Mouse (Mus musculus): ENCODE measurements around the gene Olig1. TPM values are rescaled to one million over a fixed set of nuclear protein-coding genes. Genes with fewer than 3 reads are reported as not detected.

Olig1 gene
- polyA plus RNA-seq, 1 experiment from 2014 or later = 0.08 TPM

DNA sequence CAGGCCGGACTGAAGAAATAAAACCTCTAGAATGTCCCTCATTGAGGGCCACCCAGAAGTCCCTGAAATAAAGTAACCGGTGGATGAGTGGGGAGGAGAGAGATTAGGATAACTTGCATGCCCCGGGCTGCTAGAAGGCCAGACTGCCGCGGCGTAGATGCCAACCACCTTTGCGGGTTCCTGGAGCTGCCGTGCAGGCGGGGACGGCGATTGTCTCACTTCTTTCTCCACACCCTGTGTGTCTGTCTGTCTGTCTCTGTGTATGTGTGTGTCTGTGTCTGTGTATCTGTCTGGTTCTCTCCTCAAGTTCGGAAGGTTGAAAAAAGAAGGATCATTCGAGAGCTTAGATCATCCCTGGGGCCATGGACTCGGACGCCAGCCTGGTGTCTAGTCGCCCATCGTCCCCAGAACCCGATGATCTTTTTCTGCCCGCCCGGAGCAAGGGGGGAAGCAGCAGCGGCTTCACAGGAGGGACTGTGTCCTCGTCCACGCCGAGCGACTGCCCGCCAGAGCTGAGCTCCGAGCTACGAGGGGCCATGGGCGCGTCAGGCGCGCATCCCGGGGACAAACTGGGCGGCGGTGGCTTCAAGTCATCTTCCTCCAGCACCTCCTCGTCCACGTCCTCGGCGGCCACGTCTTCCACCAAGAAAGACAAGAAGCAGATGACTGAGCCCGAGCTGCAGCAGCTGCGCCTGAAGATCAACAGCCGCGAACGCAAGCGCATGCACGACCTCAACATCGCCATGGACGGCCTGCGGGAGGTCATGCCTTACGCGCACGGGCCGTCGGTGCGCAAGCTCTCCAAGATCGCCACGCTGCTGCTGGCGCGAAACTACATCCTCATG, 43.3 kb upstream of the Olig1 start:
- Histone ChIP-seq H3K4me1 (ENCODE audit: control insufficient read depth, insufficient read depth, low read length) (peaks cover 11% of the 10 kb centered on the region), H3K4me3 (replicated peaks; ENCODE audit: low read length) (no peak overlapping the region; the same call in 1 of the 2 replicates), H3K36me3 (ENCODE audit: control insufficient read depth, insufficient read depth, low read length) (no peaks in the 10 kb centered on the region), H3K27me3 (ENCODE audit: control insufficient read depth, insufficient read depth, low read length) (peaks cover 97% of the 10 kb centered on the region), H3K27ac (ENCODE audit: low read length) (no peak overlapping the region), H3K9ac (ENCODE audit: low read length) (no peak overlapping the region), H3K9me3 (replicated peaks; ENCODE audit: control insufficient read depth, low read length) (no peaks in the 10 kb centered on the region), H3K4me2 (ENCODE audit: low read depth, low read length) (no peak overlapping the region)
- ATAC-seq (ENCODE audit: insufficient read depth, low FRiP score) = no peak
- under 1% methylated on average over 60 of the region's 60 CpGs for WGBS

- 2% methylated on average over 80 of the region's 85 CpGs for WGBS
- H3K27me3 ChIP-seq (ENCODE audit: control insufficient read depth, insufficient read depth, low read length) = peaks cover 97% of the 10 kb centered on the region
- H3K4me3 ChIP-seq (replicated peaks; ENCODE audit: low read length) = peak overlapping the region; percentile 6
- H3K4me1 ChIP-seq (ENCODE audit: control insufficient read depth, insufficient read depth, low read length) = peaks cover 9% of the 10 kb centered on the region
- no peak overlapping the region for H3K9ac ChIP-seq (ENCODE audit: low read length)
- no peak for ATAC-seq (ENCODE audit: insufficient read depth, low FRiP score)
- H3K27ac ChIP-seq (ENCODE audit: low read length) = no peak overlapping the region
- no peaks in the 10 kb centered on the region for H3K9me3 ChIP-seq (replicated peaks; ENCODE audit: control insufficient read depth, low read length)
- 0 out of 2 replicates have a peak overlapping the region, but pooled peaks have one; percentile 12 for H3K4me2 ChIP-seq (ENCODE audit: low read depth, low read length)
- no peaks in the 10 kb centered on the region for H3K36me3 ChIP-seq (ENCODE audit: control insufficient read depth, insufficient read depth, low read length)
These were observed 42.5 kb upstream of the Olig1 start for GRCm38 (mm10) chr16:91226883-91227759.

DNA sequence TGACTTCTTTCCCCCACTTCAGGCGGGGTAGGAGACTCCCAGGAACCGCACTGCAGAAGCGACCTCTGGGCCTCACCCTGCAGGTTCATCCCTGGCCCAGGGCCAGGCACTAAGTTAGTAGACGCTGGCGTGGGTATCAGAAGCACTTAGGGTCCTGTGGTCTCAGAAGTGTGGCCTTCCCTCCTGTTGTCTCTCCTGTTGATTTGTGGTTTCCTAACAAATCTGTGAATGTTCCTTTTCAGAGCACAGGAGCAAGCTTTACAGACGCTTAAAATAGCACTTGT, 41.9 kb upstream of the Olig1 start:
- H3K27me3 ChIP-seq (ENCODE audit: control insufficient read depth, insufficient read depth, low read length) = peaks cover 97% of the 10 kb centered on the region
- no peak overlapping the region for H3K9ac ChIP-seq (ENCODE audit: low read length)
- no peak for ATAC-seq (ENCODE audit: insufficient read depth, low FRiP score)
- H3K4me2 ChIP-seq (ENCODE audit: low read depth, low read length) = no peak overlapping the region
- WGBS = 1% methylated on average over 6 of the region's 6 CpGs
- H3K27ac ChIP-seq (ENCODE audit: low read length) = no peak overlapping the region
- no peaks in the 10 kb centered on the region for H3K36me3 ChIP-seq (ENCODE audit: control insufficient read depth, insufficient read depth, low read length)
- no peak overlapping the region for H3K4me3 ChIP-seq (replicated peaks; ENCODE audit: low read length)
- H3K4me1 ChIP-seq (ENCODE audit: control insufficient read depth, insufficient read depth, low read length) = peaks cover 7% of the 10 kb centered on the region; the same call in 1 of the 2 replicates
- no peaks in the 10 kb centered on the region for H3K9me3 ChIP-seq (replicated peaks; ENCODE audit: control insufficient read depth, low read length)

DNA sequence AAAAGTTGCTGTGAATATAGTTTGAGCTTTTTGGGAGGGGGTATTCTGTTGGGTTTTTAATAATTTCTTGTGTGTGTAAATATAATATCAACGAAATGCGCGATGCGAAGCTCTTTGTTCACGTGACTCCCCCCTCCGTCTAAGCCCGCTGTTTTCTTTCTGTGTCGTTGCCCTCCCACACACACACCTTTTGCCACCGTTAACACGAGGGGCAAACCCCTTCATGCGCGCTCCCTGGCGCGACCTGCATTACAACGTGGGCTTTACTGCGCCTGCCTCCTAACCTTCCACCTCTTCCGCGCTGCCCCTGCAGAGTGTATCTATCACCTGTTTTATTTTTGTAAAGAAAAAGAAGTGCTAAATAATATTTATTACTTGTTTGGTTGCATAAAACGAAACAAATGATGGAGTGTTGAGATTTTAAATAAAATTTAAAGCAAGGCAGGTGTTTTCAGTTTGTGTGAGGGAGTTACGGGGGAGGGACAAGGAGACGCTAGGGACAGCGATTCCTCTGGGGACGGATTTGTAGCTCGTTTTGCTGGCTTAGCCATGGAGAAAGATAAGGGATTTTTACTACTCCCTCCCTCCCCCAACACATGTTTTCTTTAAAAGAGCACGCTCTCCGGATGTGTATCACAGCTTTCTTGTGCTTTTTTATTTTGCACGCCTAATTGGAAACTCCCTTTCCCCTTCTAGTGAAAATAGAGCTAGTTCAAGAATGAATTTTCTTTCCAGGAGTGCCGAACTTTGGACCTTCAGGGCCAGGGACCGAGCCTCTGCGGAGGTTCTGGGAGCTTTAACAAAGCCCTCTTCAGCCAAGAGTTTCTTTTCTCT, 41.1 kb upstream of the Olig1 start:
- H3K36me3 ChIP-seq (ENCODE audit: control insufficient read depth, insufficient read depth, low read length) = no peaks in the 10 kb centered on the region
- H3K4me2 ChIP-seq (ENCODE audit: low read depth, low read length) = no peak overlapping the region
- no peak overlapping the region for H3K4me3 ChIP-seq (replicated peaks; ENCODE audit: low read length)
- WGBS = 4% methylated on average over 30 of the region's 30 CpGs
- no peak overlapping the region for H3K9ac ChIP-seq (ENCODE audit: low read length)
- H3K4me1 ChIP-seq (ENCODE audit: control insufficient read depth, insufficient read depth, low read length) = peaks cover 7% of the 10 kb centered on the region; the same call in 1 of the 2 replicates
- ATAC-seq (ENCODE audit: insufficient read depth, low FRiP score) = no peak
- peaks cover 97% of the 10 kb centered on the region for H3K27me3 ChIP-seq (ENCODE audit: control insufficient read depth, insufficient read depth, low read length)
- no peak overlapping the region for H3K27ac ChIP-seq (ENCODE audit: low read length)
- no peaks in the 10 kb centered on the region for H3K9me3 ChIP-seq (replicated peaks; ENCODE audit: control insufficient read depth, low read length)

DNA sequence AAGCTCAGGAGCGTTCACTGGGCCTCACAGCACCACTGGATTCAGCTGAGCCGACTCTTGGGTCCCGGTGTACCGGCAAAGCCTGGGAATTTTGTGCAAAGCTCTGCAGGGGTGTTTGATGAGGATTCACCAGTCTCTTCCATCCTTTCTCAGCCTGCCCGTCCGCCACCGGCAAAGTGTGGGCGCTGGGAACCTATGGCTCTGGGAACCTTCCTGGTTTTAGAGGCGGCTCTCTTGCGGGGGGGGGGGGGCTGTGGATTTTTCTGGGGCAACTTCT, 40.6 kb upstream of the Olig1 start:
- Histone ChIP-seq H3K4me1 (ENCODE audit: control insufficient read depth, insufficient read depth, low read length) (peaks cover 7% of the 10 kb centered on the region; the same call in 1 of the 2 replicates), H3K4me3 (replicated peaks; ENCODE audit: low read length) (no peak overlapping the region), H3K9me3 (replicated peaks; ENCODE audit: control insufficient read depth, low read length) (no peaks in the 10 kb centered on the region), H3K36me3 (ENCODE audit: control insufficient read depth, insufficient read depth, low read length) (no peaks in the 10 kb centered on the region), H3K27me3 (ENCODE audit: control insufficient read depth, insufficient read depth, low read length) (peaks cover 97% of the 10 kb centered on the region), H3K4me2 (ENCODE audit: low read depth, low read length) (no peak overlapping the region), H3K27ac (ENCODE audit: low read length) (no peak overlapping the region), H3K9ac (ENCODE audit: low read length) (no peak overlapping the region)
- ATAC-seq (ENCODE audit: insufficient read depth, low FRiP score) = no peak
- WGBS = 5% methylated on average over 10 of the region's 10 CpGs

- Histone ChIP-seq H3K9ac (ENCODE audit: low read length) (no peak overlapping the region), H3K4me2 (ENCODE audit: low read depth, low read length) (no peak overlapping the region), H3K4me3 (replicated peaks; ENCODE audit: low read length) (no peak overlapping the region), H3K9me3 (replicated peaks; ENCODE audit: control insufficient read depth, low read length) (no peaks in the 10 kb centered on the region), H3K36me3 (ENCODE audit: control insufficient read depth, insufficient read depth, low read length) (no peaks in the 10 kb centered on the region), H3K27ac (ENCODE audit: low read length) (no peak overlapping the region), H3K27me3 (ENCODE audit: control insufficient read depth, insufficient read depth, low read length) (peaks cover 97% of the 10 kb centered on the region), H3K4me1 (ENCODE audit: control insufficient read depth, insufficient read depth, low read length) (peaks cover 7% of the 10 kb centered on the region; the same call in 1 of the 2 replicates)
- ATAC-seq (ENCODE audit: insufficient read depth, low FRiP score) = no peak
- WGBS = 21% methylated on average over 8 of the region's 8 CpGs
These were observed 39.9 kb upstream of the Olig1 start for GRCm38 (mm10) chr16:91229643-91230042.

DNA sequence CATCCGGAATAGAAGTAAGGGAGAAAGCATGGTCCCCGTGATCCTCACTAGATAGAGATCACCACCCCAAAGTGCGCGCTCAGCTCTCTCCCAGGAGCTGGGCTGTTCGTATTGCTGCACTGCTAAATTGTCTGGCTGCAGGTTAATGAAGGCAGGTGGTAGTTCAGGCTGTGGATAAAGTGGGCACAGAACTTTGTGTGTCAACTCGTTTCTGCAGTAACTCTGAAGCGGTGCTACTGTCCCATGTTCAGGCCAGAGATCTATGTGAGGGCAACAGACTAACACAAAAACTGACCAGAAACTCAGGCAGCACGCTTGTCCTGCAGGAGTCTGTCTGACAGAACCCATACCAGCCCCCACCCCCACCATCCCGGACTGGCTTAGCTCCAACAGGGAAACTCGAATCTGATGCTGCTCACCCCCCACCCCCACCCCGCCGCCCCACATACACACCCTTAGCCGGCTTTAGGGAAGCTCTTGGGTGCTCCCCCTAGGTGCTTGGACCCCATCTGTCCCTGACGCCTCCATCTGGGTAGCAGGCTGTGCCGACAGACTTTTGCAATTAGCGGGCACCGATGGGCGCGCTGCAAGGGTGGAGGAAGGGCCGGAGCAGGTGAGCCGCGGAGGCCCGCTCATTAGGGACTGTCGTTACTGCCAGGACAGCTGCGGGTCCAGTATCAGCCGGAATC, 37.6 kb upstream of the Olig1 start:
- Histone ChIP-seq H3K27ac (ENCODE audit: low read length) (no peak overlapping the region), H3K9ac (ENCODE audit: low read length) (no peak overlapping the region), H3K4me2 (ENCODE audit: low read depth, low read length) (no peak overlapping the region), H3K9me3 (replicated peaks; ENCODE audit: control insufficient read depth, low read length) (no peaks in the 10 kb centered on the region), H3K4me3 (replicated peaks; ENCODE audit: low read length) (no peak overlapping the region), H3K4me1 (ENCODE audit: control insufficient read depth, insufficient read depth, low read length) (no peaks in the 10 kb centered on the region), H3K36me3 (ENCODE audit: control insufficient read depth, insufficient read depth, low read length) (no peaks in the 10 kb centered on the region), H3K27me3 (ENCODE audit: control insufficient read depth, insufficient read depth, low read length) (peaks cover 92% of the 10 kb centered on the region)
- WGBS = 3% methylated on average over 26 of the region's 26 CpGs
- no peak for ATAC-seq (ENCODE audit: insufficient read depth, low FRiP score)

DNA sequence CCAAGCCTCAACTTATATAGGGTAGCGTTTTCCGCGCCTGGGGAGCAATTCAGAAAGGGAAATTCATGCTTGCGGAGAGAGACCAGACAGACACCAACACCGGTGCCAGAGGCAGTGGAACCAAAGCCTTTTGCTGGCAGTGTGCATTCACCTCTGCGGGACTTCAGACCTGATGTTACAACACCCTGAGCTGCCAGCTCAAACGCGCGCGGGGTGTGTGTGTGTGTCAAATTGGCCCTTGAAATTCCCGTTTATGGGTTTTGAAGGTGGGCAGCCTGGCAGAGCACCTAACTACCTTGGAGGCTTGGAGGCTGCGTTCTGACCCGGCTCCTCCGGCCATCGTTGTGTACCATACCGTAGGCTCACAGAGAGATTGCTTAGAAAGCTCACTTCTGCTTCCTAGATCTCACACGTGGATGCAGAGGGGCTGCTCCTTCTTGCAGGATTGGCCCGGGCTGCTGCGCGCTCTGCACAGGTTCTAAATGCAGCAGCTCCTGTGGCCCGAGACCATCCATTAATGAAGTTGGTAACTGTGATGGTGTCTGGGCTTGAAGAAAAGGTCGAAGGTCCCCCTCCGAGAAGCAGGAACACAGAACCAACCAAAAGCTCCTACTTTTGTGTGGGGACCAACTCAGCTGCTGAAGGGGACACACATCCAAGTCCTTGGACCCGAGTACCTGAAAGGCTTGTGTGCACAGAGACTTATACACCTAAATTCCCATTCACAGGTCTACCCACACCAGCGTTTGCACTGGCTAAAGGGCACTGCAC, 36.9 kb upstream of the Olig1 start:
- H3K27ac ChIP-seq (ENCODE audit: low read length) = no peak overlapping the region
- H3K4me3 ChIP-seq (replicated peaks; ENCODE audit: low read length) = no peak overlapping the region
- 4% methylated on average over 25 of the region's 25 CpGs for WGBS
- no peak for ATAC-seq (ENCODE audit: insufficient read depth, low FRiP score)
- no peak overlapping the region for H3K4me2 ChIP-seq (ENCODE audit: low read depth, low read length)
- H3K36me3 ChIP-seq (ENCODE audit: control insufficient read depth, insufficient read depth, low read length) = no peaks in the 10 kb centered on the region
- H3K4me1 ChIP-seq (ENCODE audit: control insufficient read depth, insufficient read depth, low read length) = no peaks in the 10 kb centered on the region
- H3K9me3 ChIP-seq (replicated peaks; ENCODE audit: control insufficient read depth, low read length) = no peaks in the 10 kb centered on the region
- H3K27me3 ChIP-seq (ENCODE audit: control insufficient read depth, insufficient read depth, low read length) = peaks cover 85% of the 10 kb centered on the region
- H3K9ac ChIP-seq (ENCODE audit: low read length) = no peak overlapping the region

Measured in stomach, embryonic 16.5 days (tissue).